Mouse (Mus musculus) heart, embryonic 13.5 days (tissue): Measurements from ENCODE around the gene Ttc27. TPM values are rescaled to one million over a fixed set of nuclear protein-coding genes. Genes with fewer than 3 reads are reported as not detected.

ENCODE experiments used
- ATAC-seq: fragments of 200-750 bp; cut with Nextera tagmentation; 2 replicates; pipeline ENCODE4 v1.8.0; 2017; ENCODE audit warnings: moderate TSS enrichment; ENCODE audit not compliant: insufficient number of reproducible peaks, low FRiP score, low TSS enrichment; ENCODE audit errors: extremely low read depth
- H3K27ac ChIP-seq: fragments of 300-500 bp; sonication (generic); replicated peaks from 2 replicates; pipeline ENCODE4 v1.5.1; 2015; ENCODE audit warnings: moderate library complexity, mild to moderate bottlenecking, inconsistent platforms
- H3K27me3 ChIP-seq: fragments of 300-500 bp; sonication (generic); replicated peaks from 2 replicates; pipeline ENCODE4 v1.6.1; 2015; ENCODE audit warnings: mild to moderate bottlenecking, inconsistent platforms
- H3K36me3 ChIP-seq: fragments of 300-500 bp; sonication (generic); 2 replicates; pipeline ENCODE4 v1.6.1; 2015; ENCODE audit warnings: mild to moderate bottlenecking, inconsistent platforms
- H3K4me1 ChIP-seq: fragments of 300-500 bp; sonication (generic); 2 replicates; pipeline ENCODE4 v1.6.1; 2015; ENCODE audit warnings: inconsistent platforms
- H3K4me2 ChIP-seq: fragments of 300-500 bp; sonication (generic); 2 replicates; pipeline ENCODE4 v1.6.1; 2015; ENCODE audit warnings: inconsistent platforms, mild to moderate bottlenecking, moderate library complexity
- H3K4me3 ChIP-seq: fragments of 300-500 bp; sonication (generic); 2 replicates; pipeline ENCODE4 v1.5.1; 2015; ENCODE audit warnings: moderate library complexity, mild to moderate bottlenecking, inconsistent platforms
- H3K9ac ChIP-seq: fragments of 300-500 bp; sonication (generic); 2 replicates; pipeline ENCODE4 v1.6.1; 2015; ENCODE audit warnings: inconsistent platforms, mild to moderate bottlenecking, moderate library complexity
- H3K9me3 ChIP-seq: fragments of 300-500 bp; sonication (generic); 2 replicates; pipeline ENCODE4 v1.6.1; 2016; ENCODE audit warnings: inconsistent platforms
- WGBS: fragments of 180-500 bp; shearing (Covaris S2); methylation state at CpG from one replicate; pipeline ENCODE4 v1.1.7; 2015; ENCODE audit warnings: mixed read lengths; 5-methylcytosine and 5-hydroxymethylcytosine counted together
- polyA plus RNA-seq: library from polyadenylated mRNA; unstranded; fragments of >200 nt; fragmentation: Nextera tagmentation; extraction: Ambion mirVana; gene quantifications from 2 replicates; pipeline ENCODE4 v1.2.1, GENCODE M21; 2015

Gene Ttc27
- polyA plus RNA-seq, 1 experiment from 2014 or later: 15.2 TPM

DNA sequence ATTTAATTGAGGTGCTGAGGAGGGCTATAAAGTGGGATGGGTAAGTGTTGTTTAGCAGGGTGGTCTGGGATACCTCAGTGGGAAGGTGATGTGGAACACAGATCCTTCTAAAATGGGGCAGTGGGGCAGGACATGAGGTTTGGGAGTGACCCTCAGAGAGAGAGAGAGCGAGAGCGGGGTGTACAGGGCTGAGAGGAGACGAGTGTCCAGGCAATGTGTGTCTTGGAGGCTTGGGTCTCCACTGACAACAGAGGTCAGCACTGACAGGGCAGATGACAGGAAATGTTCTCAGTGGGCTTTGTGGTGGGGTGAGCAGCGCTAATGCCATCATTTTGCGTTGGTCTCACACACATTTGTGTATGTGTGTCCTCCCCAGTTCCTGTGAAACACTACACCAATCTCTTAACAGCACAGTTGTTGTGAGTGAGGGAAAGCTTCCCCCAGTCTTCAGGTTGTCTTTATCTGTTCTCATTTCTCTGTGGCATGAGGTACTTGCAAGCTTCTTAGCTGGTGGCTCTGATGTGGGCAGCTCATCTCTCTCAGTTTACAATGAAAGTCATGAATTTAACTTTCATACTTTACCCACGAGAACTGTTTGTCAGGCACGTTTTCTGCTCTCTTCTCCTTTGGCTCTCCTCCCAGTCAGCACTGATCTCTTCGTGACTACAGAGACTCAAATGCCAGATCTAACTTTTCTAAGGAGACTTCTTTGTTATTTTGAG, 35.5 kb downstream of the Ttc27 start:
- Histone ChIP-seq H3K27me3 (no peaks in the 10 kb centered on the region), H3K4me2 (no peak overlapping the region), H3K36me3 (peaks cover 4% of the 10 kb centered on the region; the same call in 1 of the 2 replicates), H3K9ac (no peak overlapping the region), H3K4me3 (no peak overlapping the region), H3K27ac (no peak overlapping the region), H3K4me1 (no peaks in the 10 kb centered on the region), H3K9me3 (no peaks in the 10 kb centered on the region)
- WGBS: 68% methylated on average over 8 of the region's 8 CpGs
- no peak for ATAC-seq

DNA sequence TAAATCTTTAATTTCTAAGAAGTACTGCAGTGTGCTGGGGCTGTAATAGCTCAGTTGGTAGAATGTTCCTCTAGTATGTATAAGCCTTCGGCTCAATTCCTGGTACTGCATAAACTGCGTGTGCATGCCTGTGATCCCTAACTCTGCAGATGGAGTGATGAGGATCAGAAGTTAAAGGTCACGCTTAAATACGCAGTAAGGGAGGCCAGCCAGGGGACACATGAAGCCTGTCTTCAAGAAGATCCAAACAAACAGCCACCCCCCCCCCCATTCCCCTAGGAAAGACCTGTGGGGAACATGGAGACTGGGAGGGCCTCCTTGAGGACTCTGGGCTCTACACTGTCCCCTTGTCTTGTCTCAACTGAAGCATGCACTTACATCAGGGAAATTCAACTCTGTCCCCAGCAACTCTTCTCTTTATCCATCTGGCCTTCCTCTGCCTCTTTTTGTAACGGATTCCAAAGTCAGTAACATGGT, 36.1 kb downstream of the Ttc27 start:
- H3K9ac ChIP-seq: no peak overlapping the region
- H3K36me3 ChIP-seq: peaks cover 7% of the 10 kb centered on the region
- H3K9me3 ChIP-seq: no peaks in the 10 kb centered on the region
- H3K27me3 ChIP-seq: no peaks in the 10 kb centered on the region
- H3K27ac ChIP-seq: no peak overlapping the region
- no peaks in the 10 kb centered on the region for H3K4me1 ChIP-seq
- H3K4me3 ChIP-seq: no peak overlapping the region
- ATAC-seq: no peak
- H3K4me2 ChIP-seq: no peak overlapping the region
- 84% methylated on average over 5 of the region's 5 CpGs for WGBS

DNA sequence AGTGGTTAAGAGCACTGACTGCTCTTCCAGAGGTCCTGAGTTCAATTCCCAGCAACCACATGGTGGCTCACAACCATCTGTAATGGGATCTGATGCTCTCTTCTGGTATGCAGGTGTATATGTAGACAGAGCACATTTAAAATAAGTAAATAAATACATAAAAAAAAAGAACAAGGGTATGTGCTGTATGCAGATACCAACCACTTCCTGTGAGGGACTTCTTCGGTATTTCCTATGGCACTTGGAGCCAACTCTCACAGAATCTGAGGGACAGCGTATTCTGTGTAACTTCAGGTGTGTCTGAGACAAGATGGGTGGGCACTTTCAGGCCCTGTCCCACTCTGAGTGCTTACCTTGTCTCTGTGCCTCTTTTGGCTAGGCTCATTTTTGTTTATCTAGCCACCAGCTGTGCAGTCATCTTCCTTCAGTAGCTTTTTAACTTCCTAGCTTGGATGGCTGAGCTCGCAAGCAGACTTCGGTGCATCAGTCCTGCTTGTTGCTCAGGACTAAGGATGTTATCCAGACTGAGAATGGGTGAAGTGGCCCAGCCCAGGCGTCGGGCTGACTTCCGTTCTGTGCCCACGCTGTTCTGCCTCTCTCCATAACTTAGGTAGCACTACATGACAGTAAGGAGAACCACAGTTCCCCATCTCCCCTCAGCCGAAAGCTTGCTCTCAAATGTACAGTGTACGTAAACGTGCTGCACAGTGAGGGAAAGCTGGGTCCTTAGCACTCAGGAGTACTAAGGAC, 37.0 kb downstream of the Ttc27 start:
- 83% methylated on average over 11 of the region's 11 CpGs for WGBS
- ATAC-seq: no peak
- no peak overlapping the region for H3K4me2 ChIP-seq
- no peaks in the 10 kb centered on the region for H3K9me3 ChIP-seq
- no peaks in the 10 kb centered on the region for H3K27me3 ChIP-seq
- H3K4me3 ChIP-seq: no peak overlapping the region
- no peak overlapping the region for H3K9ac ChIP-seq
- peaks cover 9% of the 10 kb centered on the region for H3K36me3 ChIP-seq
- H3K4me1 ChIP-seq: no peaks in the 10 kb centered on the region
- H3K27ac ChIP-seq: no peak overlapping the region

DNA sequence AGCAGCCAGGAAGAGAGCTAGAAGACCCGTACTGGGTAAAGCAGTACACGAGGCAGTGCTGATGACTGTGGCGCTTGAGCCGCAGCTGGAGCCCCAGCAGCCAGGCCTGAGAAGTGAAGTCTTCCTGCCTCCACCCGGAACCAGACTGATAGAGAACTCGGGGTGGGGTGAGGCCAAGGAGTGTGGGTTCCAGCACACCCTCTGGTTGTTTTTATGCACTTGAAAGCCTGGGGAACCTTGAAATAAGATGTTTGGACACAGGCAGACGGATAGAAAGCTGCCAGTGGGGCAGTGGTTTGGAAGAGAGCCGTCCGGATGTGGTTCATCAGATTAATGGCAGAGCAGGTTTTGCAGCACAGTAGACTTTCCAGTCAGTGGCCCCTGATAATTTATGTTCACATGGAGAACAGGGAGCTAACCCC, 51.9 kb downstream of the Ttc27 start:
- Histone ChIP-seq H3K4me3 (no peak overlapping the region), H3K4me1 (no peaks in the 10 kb centered on the region), H3K9me3 (no peaks in the 10 kb centered on the region), H3K27ac (no peak overlapping the region), H3K36me3 (peaks cover 6% of the 10 kb centered on the region), H3K9ac (no peak overlapping the region), H3K4me2 (no peak overlapping the region), H3K27me3 (no peaks in the 10 kb centered on the region)
- ATAC-seq: no peak
- 72% methylated on average over 9 of the region's 9 CpGs for WGBS

DNA sequence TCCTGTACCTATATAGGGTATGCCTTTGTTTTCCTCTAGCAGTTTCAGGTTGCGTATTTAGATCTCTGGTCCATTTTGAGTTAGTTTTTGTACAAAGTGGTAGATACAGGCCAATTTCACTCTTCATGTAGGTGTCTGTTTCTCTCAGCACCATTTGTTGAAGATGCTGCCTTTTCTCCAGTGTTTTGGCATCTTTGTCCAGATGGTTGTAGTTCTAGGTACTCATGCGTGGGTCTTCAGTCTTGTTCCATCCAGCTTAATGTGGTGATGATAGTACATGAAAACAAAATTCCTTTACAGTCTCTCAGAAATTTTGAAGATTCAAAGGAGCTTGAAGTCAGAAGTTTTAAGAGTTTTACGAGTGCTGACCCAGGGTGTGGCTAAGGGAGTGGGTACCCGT, 54.8 kb downstream of the Ttc27 start:
- Histone ChIP-seq H3K27ac (no peak overlapping the region), H3K27me3 (no peaks in the 10 kb centered on the region), H3K4me3 (no peak overlapping the region), H3K9ac (no peak overlapping the region), H3K4me1 (no peaks in the 10 kb centered on the region), H3K9me3 (no peaks in the 10 kb centered on the region), H3K36me3 (no peaks in the 10 kb centered on the region), H3K4me2 (no peak overlapping the region)
- no peak for ATAC-seq
- WGBS: 84% methylated on average over 4 of the region's 4 CpGs

DNA sequence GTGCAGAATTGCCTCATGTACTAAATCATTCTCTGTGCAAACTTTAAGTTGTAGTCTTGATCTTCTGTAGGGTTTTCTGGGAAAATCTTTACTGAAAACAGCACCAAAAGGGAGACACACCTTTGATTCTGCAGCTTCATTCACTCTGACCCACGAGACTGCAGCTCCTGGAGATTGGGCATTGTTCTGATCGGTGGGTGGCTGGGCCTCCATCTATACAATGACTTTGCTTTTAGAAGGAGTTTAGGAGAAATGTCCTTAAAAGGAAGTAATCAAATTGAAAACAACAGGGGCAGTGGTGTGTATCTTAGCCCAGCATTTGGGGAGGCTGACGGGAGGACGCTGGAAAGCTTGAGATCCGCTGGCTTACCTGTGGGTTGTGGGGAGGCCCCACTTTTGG, 56.0 kb downstream of the Ttc27 start:
- H3K36me3 ChIP-seq: no peaks in the 10 kb centered on the region
- no peaks in the 10 kb centered on the region for H3K27me3 ChIP-seq
- H3K9ac ChIP-seq: no peak overlapping the region
- no peak overlapping the region for H3K4me2 ChIP-seq
- no peaks in the 10 kb centered on the region for H3K4me1 ChIP-seq
- H3K4me3 ChIP-seq: no peak overlapping the region
- H3K27ac ChIP-seq: no peak overlapping the region
- no peaks in the 10 kb centered on the region for H3K9me3 ChIP-seq
- WGBS: 84% methylated on average over 5 of the region's 5 CpGs
- ATAC-seq: no peak

DNA sequence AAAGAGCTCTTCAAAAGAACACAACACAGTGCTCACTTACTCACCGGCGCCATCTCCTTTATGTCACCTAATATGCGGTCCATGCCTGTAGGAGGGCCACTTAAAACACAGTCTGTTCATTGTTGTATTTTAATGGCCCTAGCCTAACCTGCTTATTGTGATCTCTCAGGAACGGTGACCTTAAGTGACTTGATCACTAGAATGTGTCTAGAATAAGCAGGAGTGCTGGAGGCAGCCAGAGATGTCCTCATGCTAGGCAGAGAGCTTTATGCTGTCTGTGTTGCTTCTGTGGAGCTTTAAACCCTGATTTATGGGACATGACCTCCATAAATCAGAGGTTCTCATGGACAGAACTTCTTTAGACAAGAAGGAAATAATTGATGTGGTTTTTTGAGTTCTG, 62.6 kb downstream of the Ttc27 start:
- peaks cover 4% of the 10 kb centered on the region; the same call in 1 of the 2 replicates for H3K4me1 ChIP-seq
- H3K4me2 ChIP-seq: no peak overlapping the region
- H3K9ac ChIP-seq: no peak overlapping the region
- ATAC-seq: no peak
- H3K27me3 ChIP-seq: no peaks in the 10 kb centered on the region
- H3K36me3 ChIP-seq: 0 out of 2 replicates have a peak, but pooled peaks cover 2% of the 10 kb centered on the region
- 81% methylated on average over 4 of the region's 4 CpGs for WGBS
- no peak overlapping the region for H3K4me3 ChIP-seq
- no peak overlapping the region for H3K27ac ChIP-seq
- H3K9me3 ChIP-seq: no peaks in the 10 kb centered on the region

DNA sequence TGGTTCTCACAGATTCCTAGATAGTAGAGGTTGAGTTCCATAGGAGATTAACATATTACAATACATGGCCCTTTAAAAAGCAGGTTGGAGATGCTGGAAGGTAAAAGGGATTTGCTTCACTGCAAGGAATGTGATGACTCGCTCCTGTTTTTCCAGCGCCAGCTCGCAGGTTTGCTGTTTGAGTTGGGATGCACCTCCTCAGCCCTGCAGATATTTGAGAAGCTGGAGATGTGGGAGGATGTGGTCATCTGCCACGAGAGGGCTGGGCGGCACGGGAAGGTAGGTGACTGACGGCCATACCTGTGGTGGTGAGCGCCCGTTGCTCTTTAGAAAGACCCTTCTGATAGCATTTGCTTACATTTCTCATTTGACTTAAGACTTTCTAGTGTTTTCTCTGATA, 63.1 kb downstream of the Ttc27 start:
- Histone ChIP-seq H3K27ac (no peak overlapping the region), H3K4me1 (peaks cover 8% of the 10 kb centered on the region), H3K36me3 (0 out of 2 replicates have a peak, but pooled peaks cover 2% of the 10 kb centered on the region), H3K4me2 (no peak overlapping the region), H3K9ac (no peak overlapping the region), H3K9me3 (no peaks in the 10 kb centered on the region), H3K27me3 (no peaks in the 10 kb centered on the region), H3K4me3 (no peak overlapping the region)
- 81% methylated on average over 9 of the region's 9 CpGs for WGBS
- no peak for ATAC-seq

DNA sequence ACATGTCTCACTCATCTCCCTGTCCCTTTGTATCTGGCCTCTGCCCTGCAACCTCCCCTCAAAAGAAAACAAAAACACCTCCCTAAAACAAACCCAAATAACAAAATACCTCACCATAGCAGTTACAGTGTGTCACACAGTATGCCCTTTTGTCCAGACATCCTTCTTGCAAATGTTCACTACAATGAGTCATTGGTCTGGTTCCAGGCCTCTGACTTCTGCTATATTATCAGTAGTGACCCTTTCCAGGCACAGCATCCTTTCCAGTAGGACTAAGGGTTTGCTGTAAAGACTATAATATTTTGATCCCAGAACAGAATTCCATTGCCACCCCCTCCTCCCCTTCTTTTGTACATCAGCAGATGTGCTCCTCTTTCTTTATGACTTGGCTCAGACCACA, 64.4 kb downstream of the Ttc27 start:
- no peak overlapping the region for H3K27ac ChIP-seq
- H3K9ac ChIP-seq: no peak overlapping the region
- H3K4me1 ChIP-seq: peaks cover 15% of the 10 kb centered on the region
- ATAC-seq: no peak
- H3K9me3 ChIP-seq: no peaks in the 10 kb centered on the region
- 0 out of 2 replicates have a peak, but pooled peaks cover 2% of the 10 kb centered on the region for H3K36me3 ChIP-seq
- H3K4me3 ChIP-seq: no peak overlapping the region
- no peaks in the 10 kb centered on the region for H3K27me3 ChIP-seq
- H3K4me2 ChIP-seq: no peak overlapping the region

DNA sequence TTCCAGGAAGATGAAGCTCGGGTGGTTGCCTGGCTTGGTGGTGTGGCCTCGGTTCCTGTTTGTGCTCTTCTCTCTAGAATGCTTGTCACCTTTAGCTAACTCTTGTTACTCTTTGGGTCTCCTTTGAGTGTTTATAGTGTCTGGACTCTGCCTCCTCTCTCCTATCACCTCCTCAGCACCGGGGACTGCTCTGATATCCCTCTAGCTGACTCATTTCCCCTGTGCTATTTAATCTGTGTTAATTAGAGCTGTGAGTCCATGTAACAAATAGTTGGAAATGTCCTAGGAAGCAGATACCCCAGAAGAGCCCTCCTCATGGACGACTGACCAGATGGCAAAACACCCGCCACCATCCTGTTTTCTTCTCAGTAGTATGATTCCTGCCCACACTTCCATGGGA, 68.1 kb downstream of the Ttc27 start:
- H3K27me3 ChIP-seq: no peaks in the 10 kb centered on the region
- H3K9me3 ChIP-seq: no peaks in the 10 kb centered on the region
- H3K9ac ChIP-seq: no peak overlapping the region
- H3K36me3 ChIP-seq: 0 out of 2 replicates have a peak, but pooled peaks cover 2% of the 10 kb centered on the region
- ATAC-seq: 0 out of 2 replicates have a peak, but pooled peaks have one; percentile 54
- WGBS: 48% methylated on average over 5 of the region's 5 CpGs
- H3K4me3 ChIP-seq: no peak overlapping the region
- H3K27ac ChIP-seq: peak overlapping the region; percentile 24; the same call in 1 of the 2 replicates
- peaks cover 23% of the 10 kb centered on the region for H3K4me1 ChIP-seq
- H3K4me2 ChIP-seq: no peak overlapping the region

DNA sequence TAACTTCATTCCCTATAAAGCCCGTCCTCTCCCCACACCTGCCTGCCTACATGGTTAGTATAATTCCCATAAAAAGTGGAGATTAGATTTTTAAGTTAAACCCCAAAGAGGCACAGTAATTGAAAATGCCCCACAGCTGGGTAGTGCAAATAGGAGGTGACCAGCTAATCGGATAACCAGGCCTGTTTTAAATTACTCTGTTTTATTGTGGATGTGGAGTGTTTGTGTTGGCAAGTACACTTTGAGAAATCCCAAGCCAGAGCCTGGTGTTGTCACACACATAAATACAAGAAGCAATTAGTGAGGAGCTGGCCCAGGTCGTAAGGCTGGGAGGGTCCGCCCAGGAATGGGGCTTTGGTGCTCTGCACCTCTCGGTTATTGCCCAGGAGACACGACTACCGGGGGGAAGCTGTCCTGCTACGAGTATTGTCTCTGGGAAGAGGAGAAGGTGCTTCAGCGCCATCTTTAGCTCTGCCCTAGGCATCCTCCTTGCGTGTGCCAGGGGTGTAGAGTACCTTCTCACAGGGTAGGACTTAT, 68.7 kb downstream of the Ttc27 start:
- Histone ChIP-seq H3K4me3 (no peak overlapping the region), H3K9ac (no peak overlapping the region), H3K27ac (no peak overlapping the region), H3K9me3 (no peaks in the 10 kb centered on the region), H3K4me1 (peaks cover 23% of the 10 kb centered on the region), H3K36me3 (0 out of 2 replicates have a peak, but pooled peaks cover 2% of the 10 kb centered on the region), H3K27me3 (no peaks in the 10 kb centered on the region), H3K4me2 (no peak overlapping the region)
- ATAC-seq: no peak
- 84% methylated on average over 10 of the region's 10 CpGs for WGBS
